Mouse (Mus musculus) right cerebral cortex, adult 18-20 months (tissue): ENCODE measurements around the gene Vdac2.

ENCODE experiments used
- DNase-seq: peaks from one replicate; pipeline ENCODE4 v3.0.0; 2022; ENCODE audit warnings: mixed read lengths

The Vdac2 gene

GRCm38 (mm10) chr14:21824938-21825337 is at the start of gene Vdac2:
Gene Vdac2 (plus strand): TSS chr14:21825238.
- no peak for DNase-seq

GRCm38 (mm10) chr14:21776201-21776600 is 48.8 kb upstream of the Vdac2 start:
- DNase-seq, result no peak

GRCm38 (mm10) chr14:21786500-21786899 is 38.5 kb upstream of the Vdac2 start:
- no peak for DNase-seq

- no peak for DNase-seq
Measured at GRCm38 (mm10) chr14:21787374-21787773, 37.7 kb upstream of the Vdac2 start.

GRCm38 (mm10) chr14:21788121-21788520 is 36.9 kb upstream of the Vdac2 start:
- peak; percentile 37 for DNase-seq

GRCm38 (mm10) chr14:21790585-21791251 is 34.3 kb upstream of the Vdac2 start:
- no peak for DNase-seq

GRCm38 (mm10) chr14:21791722-21792121 is 33.3 kb upstream of the Vdac2 start:
- DNase-seq, result no peak

GRCm38 (mm10) chr14:21792250-21792649 is 32.8 kb upstream of the Vdac2 start:
- DNase-seq, result peak; percentile 64

GRCm38 (mm10) chr14:21800641-21801040 is 24.4 kb upstream of the Vdac2 start:
- no peak for DNase-seq

GRCm38 (mm10) chr14:21801624-21802023 is 23.4 kb upstream of the Vdac2 start:
- DNase-seq, result no peak

- no peak for DNase-seq
Measured at GRCm38 (mm10) chr14:21802543-21803206, 22.4 kb upstream of the Vdac2 start.

GRCm38 (mm10) chr14:21806203-21806602 is 18.8 kb upstream of the Vdac2 start:
- DNase-seq, result no peak

GRCm38 (mm10) chr14:21806631-21807160 is 18.3 kb upstream of the Vdac2 start:
- DNase-seq, result no peak

GRCm38 (mm10) chr14:21808208-21808922 is 16.7 kb upstream of the Vdac2 start:
- no peak for DNase-seq

GRCm38 (mm10) chr14:21809418-21809817 is 15.6 kb upstream of the Vdac2 start:
- no peak for DNase-seq

- DNase-seq, result no peak
Measured at GRCm38 (mm10) chr14:21811301-21811700, 13.7 kb upstream of the Vdac2 start.

GRCm38 (mm10) chr14:21811744-21812393 is 13.2 kb upstream of the Vdac2 start:
- no peak for DNase-seq

GRCm38 (mm10) chr14:21812590-21813162 is 12.4 kb upstream of the Vdac2 start:
- peak; percentile 50 for DNase-seq

- no peak for DNase-seq
Measured at GRCm38 (mm10) chr14:21813216-21813615, 11.8 kb upstream of the Vdac2 start.

GRCm38 (mm10) chr14:21813847-21814246 is 11.2 kb upstream of the Vdac2 start:
- DNase-seq, result no peak

GRCm38 (mm10) chr14:21814606-21815005 is 10.4 kb upstream of the Vdac2 start:
- DNase-seq, result no peak

- DNase-seq, result no peak
Measured at GRCm38 (mm10) chr14:21816255-21816654, 8.8 kb upstream of the Vdac2 start.

GRCm38 (mm10) chr14:21817453-21817852 is 7.6 kb upstream of the Vdac2 start:
- DNase-seq, result no peak
